Mouse (Mus musculus): ENCODE results near the gene AC140267.1.

DNA sequence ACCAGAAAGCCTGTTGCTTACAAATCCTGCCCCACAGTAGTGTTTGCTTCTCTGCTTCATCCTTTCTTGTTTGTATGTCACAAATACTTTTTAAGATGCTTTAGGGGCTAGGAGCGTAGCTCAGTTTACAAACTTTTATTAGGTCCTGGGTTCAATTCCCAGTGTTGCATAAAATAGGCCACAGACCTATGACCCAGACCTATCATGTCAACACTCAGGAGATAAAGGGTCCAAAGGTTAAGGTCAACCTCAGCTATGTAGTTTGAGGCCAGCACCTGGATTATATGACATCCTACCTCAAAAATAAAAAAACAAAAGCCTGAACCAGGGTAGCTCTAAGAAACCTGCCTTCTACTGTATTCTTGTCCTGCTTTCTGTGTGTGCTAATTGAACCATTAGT is 13.0 kb downstream of the AC140267.1 start:
- TF ChIP-seq CTCF (IDR thresholded peaks at IDR 0.05; ENCODE audit: low read depth, low read length) (no peak), POLR2A (IDR thresholded peaks at IDR 0.05; ENCODE audit: extremely low read depth, insufficient read depth, low read length) (no peak)
